Mouse (Mus musculus) intestine, embryonic 14.5 days (tissue): ENCODE results near the gene Dazap2. TPM values are rescaled to one million over a fixed set of nuclear protein-coding genes. Genes with fewer than 3 reads are reported as not detected.

ENCODE experiments used
- ATAC-seq: fragments of 200-750 bp; cut with Nextera tagmentation; replicated peaks from 2 replicates; pipeline ENCODE4 v1.8.0; 2017; ENCODE audit warnings: low read depth, moderate number of reproducible peaks, moderate TSS enrichment, moderate library complexity; ENCODE audit not compliant: low FRiP score, low TSS enrichment
- DNase-seq: peaks from one replicate; pipeline ENCODE4 v3.0.0-alpha.2; 2018; ENCODE audit warnings: low spot score
- H3K27ac ChIP-seq: fragments of 300-500 bp; sonication (generic); 2 replicates; pipeline ENCODE4 v1.5.1; 2014; ENCODE audit warnings: low read depth, mild to moderate bottlenecking, control low read depth
- H3K27me3 ChIP-seq: fragments of 300-500 bp; sonication (generic); replicated peaks from 2 replicates; pipeline ENCODE4 v1.6.1; 2014; ENCODE audit warnings: low read length, control low read depth; ENCODE audit not compliant: control insufficient read depth, insufficient read depth
- H3K36me3 ChIP-seq: fragments of 300-500 bp; sonication (generic); 2 replicates; pipeline ENCODE4 v1.6.1; 2014; ENCODE audit warnings: low read length, control low read depth; ENCODE audit not compliant: control insufficient read depth, insufficient read depth
- H3K4me1 ChIP-seq: fragments of 300-500 bp; sonication (generic); replicated peaks from 2 replicates; pipeline ENCODE4 v1.6.1; 2014; ENCODE audit warnings: low read length, control low read depth, mixed read lengths; ENCODE audit not compliant: control insufficient read depth, insufficient read depth
- H3K4me2 ChIP-seq: fragments of 300-500 bp; sonication (generic); 2 replicates; pipeline ENCODE4 v1.6.1; 2014; ENCODE audit warnings: low read length
- H3K4me3 ChIP-seq: fragments of 300-500 bp; sonication (generic); 2 replicates; pipeline ENCODE4 v1.5.1; 2014; ENCODE audit warnings: low read depth, low read length, control low read depth, mixed read lengths
- H3K9ac ChIP-seq: fragments of 300-500 bp; sonication (generic); 2 replicates; pipeline ENCODE4 v1.6.1; 2014; ENCODE audit warnings: mild to moderate bottlenecking, low read length
- H3K9me3 ChIP-seq: fragments of 300-500 bp; sonication (generic); 2 replicates; pipeline ENCODE4 v1.6.1; 2016; ENCODE audit warnings: low read length, control low read depth; ENCODE audit not compliant: control insufficient read depth
- WGBS: fragments of 180-500 bp; shearing (Covaris S2); extraction: QIAGEN DNeasy Blood & Tissue Kit; methylation state at CpG from one replicate; pipeline ENCODE4 v1.1.7; 2014; 5-methylcytosine and 5-hydroxymethylcytosine counted together
- polyA plus RNA-seq: library from polyadenylated mRNA; unstranded; fragments of >200 nt; fragmentation: Nextera tagmentation; extraction: Ambion mirVana; gene quantifications from 2 replicates; pipeline ENCODE4 v1.2.1, GENCODE M21; 2014

Dazap2 gene
- polyA plus RNA-seq, 1 experiment from 2014 or later, result 269 TPM

GRCm38 (mm10) chr15:100577972-100578371 lies 37.2 kb upstream of the Dazap2 start:
- Histone ChIP-seq H3K36me3 (peaks cover 6% of the 10 kb centered on the region; the same call in 1 of the 2 replicates), H3K4me1 (peaks cover 17% of the 10 kb centered on the region), H3K27ac (no peak overlapping the region), H3K4me3 (no peak overlapping the region), H3K9me3 (no peaks in the 10 kb centered on the region), H3K27me3 (no peaks in the 10 kb centered on the region), H3K9ac (no peak overlapping the region), H3K4me2 (no peak overlapping the region)
- no peak for DNase-seq
- 87% methylated on average over 16 of the region's 16 CpGs for WGBS
- no peak for ATAC-seq

GRCm38 (mm10) chr15:100580108-100580507 lies 35.0 kb upstream of the Dazap2 start:
- Histone ChIP-seq H3K9me3 (no peaks in the 10 kb centered on the region), H3K27ac (no peak overlapping the region), H3K4me1 (no peaks in the 10 kb centered on the region; the same call in 1 of the 2 replicates), H3K4me3 (no peak overlapping the region), H3K36me3 (peaks cover 6% of the 10 kb centered on the region; the same call in 1 of the 2 replicates), H3K9ac (no peak overlapping the region), H3K4me2 (no peak overlapping the region), H3K27me3 (no peaks in the 10 kb centered on the region)
- ATAC-seq, result no peak
- 90% methylated on average over 10 of the region's 10 CpGs for WGBS
- DNase-seq, result no peak

- DNase-seq, result no peak
- 97% methylated on average over 16 of the region's 16 CpGs for WGBS
Measured at GRCm38 (mm10) chr15:100585931-100586330, 29.2 kb upstream of the Dazap2 start.

GRCm38 (mm10) chr15:100587166-100587565 lies 28.0 kb upstream of the Dazap2 start:
- Histone ChIP-seq H3K4me2 (no peak overlapping the region), H3K4me3 (no peak overlapping the region), H3K27me3 (no peaks in the 10 kb centered on the region), H3K36me3 (peaks cover 15% of the 10 kb centered on the region), H3K4me1 (no peaks in the 10 kb centered on the region), H3K9me3 (no peaks in the 10 kb centered on the region), H3K27ac (no peak overlapping the region), H3K9ac (no peak overlapping the region)
- DNase-seq (no peak), ATAC-seq (no peak)
- 65% methylated on average over 4 of the region's 4 CpGs for WGBS

More at GRCm38 (mm10) chr15:100585931-100586330, 29.2 kb upstream of the Dazap2 start:
- H3K36me3 ChIP-seq, result peaks cover 15% of the 10 kb centered on the region
- H3K9me3 ChIP-seq, result no peaks in the 10 kb centered on the region
- H3K27me3 ChIP-seq, result no peaks in the 10 kb centered on the region
- no peak overlapping the region for H3K4me2 ChIP-seq
- no peak for ATAC-seq
- no peak overlapping the region for H3K27ac ChIP-seq
- no peaks in the 10 kb centered on the region for H3K4me1 ChIP-seq
- no peak overlapping the region for H3K9ac ChIP-seq
- H3K4me3 ChIP-seq, result no peak overlapping the region

GRCm38 (mm10) chr15:100588297-100588696 lies 26.9 kb upstream of the Dazap2 start:
- 84% methylated on average over 6 of the region's 6 CpGs for WGBS
- ATAC-seq, result no peak
- H3K4me3 ChIP-seq, result no peak overlapping the region
- no peak overlapping the region for H3K4me2 ChIP-seq
- no peaks in the 10 kb centered on the region for H3K9me3 ChIP-seq
- no peaks in the 10 kb centered on the region for H3K27me3 ChIP-seq
- DNase-seq, result no peak
- H3K36me3 ChIP-seq, result peaks cover 15% of the 10 kb centered on the region
- H3K4me1 ChIP-seq, result no peaks in the 10 kb centered on the region
- H3K9ac ChIP-seq, result no peak overlapping the region
- no peak overlapping the region for H3K27ac ChIP-seq

GRCm38 (mm10) chr15:100590436-100590835 lies 24.7 kb upstream of the Dazap2 start:
- DNase-seq (no peak), ATAC-seq (no peak)
- Histone ChIP-seq H3K36me3 (peaks cover 14% of the 10 kb centered on the region), H3K27me3 (no peaks in the 10 kb centered on the region), H3K27ac (no peak overlapping the region), H3K4me2 (no peak overlapping the region), H3K9ac (no peak overlapping the region), H3K9me3 (no peaks in the 10 kb centered on the region), H3K4me1 (no peaks in the 10 kb centered on the region), H3K4me3 (no peak overlapping the region)
- WGBS, result 63% methylated on average over 8 of the region's 8 CpGs

- 81% methylated on average over 6 of the region's 6 CpGs for WGBS
- ATAC-seq (no peak), DNase-seq (no peak)
- Histone ChIP-seq H3K4me2 (no peak overlapping the region), H3K27me3 (no peaks in the 10 kb centered on the region), H3K9me3 (no peaks in the 10 kb centered on the region), H3K27ac (no peak overlapping the region), H3K4me3 (no peak overlapping the region), H3K4me1 (no peaks in the 10 kb centered on the region), H3K36me3 (0 out of 2 replicates have a peak, but pooled peaks cover 3% of the 10 kb centered on the region), H3K9ac (no peak overlapping the region)
Measured at GRCm38 (mm10) chr15:100592817-100593216, 22.3 kb upstream of the Dazap2 start.

- H3K9ac ChIP-seq, result peak overlapping the region; percentile 85; the same call in 1 of the 2 replicates
- no peak overlapping the region for H3K27ac ChIP-seq
- H3K9me3 ChIP-seq, result no peaks in the 10 kb centered on the region
- peak overlapping the region; percentile 67 for H3K4me3 ChIP-seq
- no peak for DNase-seq
- H3K4me1 ChIP-seq, result peaks cover 7% of the 10 kb centered on the region; the same call in 1 of the 2 replicates
- H3K36me3 ChIP-seq, result no peaks in the 10 kb centered on the region
- peaks cover 20% of the 10 kb centered on the region; the same call in 1 of the 2 replicates for H3K27me3 ChIP-seq
- no peak for ATAC-seq
- peak overlapping the region; percentile 97 for H3K4me2 ChIP-seq
- WGBS, result 18% methylated on average over 9 of the region's 9 CpGs
Measured at GRCm38 (mm10) chr15:100598287-100598882, 16.8 kb upstream of the Dazap2 start.

- ATAC-seq, result no peak
- H3K27ac ChIP-seq, result no peak overlapping the region
Measured at GRCm38 (mm10) chr15:100598883-100599275, 16.3 kb upstream of the Dazap2 start.

More at GRCm38 (mm10) chr15:100598883-100599275, 16.3 kb upstream of the Dazap2 start:
- H3K36me3 ChIP-seq, result no peaks in the 10 kb centered on the region
- H3K9ac ChIP-seq, result peak overlapping the region; percentile 85
- peaks cover 20% of the 10 kb centered on the region; the same call in 1 of the 2 replicates for H3K27me3 ChIP-seq
- under 1% methylated on average over 12 of the region's 12 CpGs for WGBS
- H3K4me1 ChIP-seq, result peaks cover 7% of the 10 kb centered on the region; the same call in 1 of the 2 replicates
- no peak for DNase-seq
- H3K4me2 ChIP-seq, result peak overlapping the region; percentile 97
- H3K9me3 ChIP-seq, result no peaks in the 10 kb centered on the region
- H3K4me3 ChIP-seq, result peak overlapping the region; percentile 67
